Mouse (Mus musculus) liver, adult 2 months (tissue): Measurements from ENCODE around the gene Vmn1r39. TPM values are rescaled to one million over a fixed set of nuclear protein-coding genes. Genes with fewer than 3 reads are reported as not detected.
"Not testable (repeated sequence)": the region's sequence is repeated elsewhere in the genome, so short reads cannot be mapped to it uniquely, and the experiment has no call there.

ENCODE experiments used
- DNase-seq: peaks from one replicate; pipeline ENCODE4 v3.0.0-alpha.2; 2011; ENCODE audit warnings: low read depth, low spot score; ENCODE audit errors: extremely low read depth
- H3K27ac ChIP-seq: fragments of 200-500 bp; replicated peaks from 2 replicates; pipeline ENCODE4 v1.5.1; 2012; ENCODE audit warnings: low read depth, mild to moderate bottlenecking, control low read depth, inconsistent platforms, low read length; ENCODE audit not compliant: insufficient read depth
- H3K27me3 ChIP-seq: fragments of 200-500 bp; 2 replicates; pipeline ENCODE4 v1.6.1; 2012; ENCODE audit warnings: mild to moderate bottlenecking, moderate library complexity, low read length, inconsistent platforms; ENCODE audit not compliant: control insufficient read depth, insufficient read depth
- H3K36me3 ChIP-seq: fragments of 200-500 bp; 2 replicates; pipeline ENCODE4 v1.6.1; 2012; ENCODE audit warnings: low read length, inconsistent platforms; ENCODE audit not compliant: control insufficient read depth, insufficient read depth
- H3K4me1 ChIP-seq: fragments of 200-500 bp; 2 replicates; pipeline ENCODE4 v1.6.1; 2011; ENCODE audit warnings: low read length; ENCODE audit not compliant: control insufficient read depth, insufficient read depth
- H3K4me3 ChIP-seq: fragments of 200-500 bp; 2 replicates; pipeline ENCODE4 v1.5.1; 2011; ENCODE audit warnings: low read depth, mild to moderate bottlenecking, control low read depth, low read length, moderate library complexity; ENCODE audit not compliant: insufficient read depth
- H3K79me2 ChIP-seq: fragments of 200-500 bp; 2 replicates; pipeline ENCODE4 v1.6.1; 2012; ENCODE audit warnings: inconsistent platforms, mild to moderate bottlenecking, low read length, moderate library complexity; ENCODE audit not compliant: control insufficient read depth, insufficient read depth
- H3K9ac ChIP-seq: fragments of 200-500 bp; 2 replicates; pipeline ENCODE4 v1.6.1; 2012; ENCODE audit warnings: low read depth, mild to moderate bottlenecking, control low read depth, inconsistent platforms, low read length
- CTCF ChIP-seq: fragments of 200-500 bp; IDR thresholded peaks from 2 replicates; pipeline ENCODE4 v1.5.1; 2011; ENCODE audit warnings: low read depth, low read length, control low read depth
- POLR2A ChIP-seq: fragments of 200-500 bp; IDR thresholded peaks from 2 replicates; pipeline ENCODE4 v1.6.1; 2011; ENCODE audit warnings: low read length, control low read depth; ENCODE audit not compliant: insufficient read depth; ENCODE audit errors: extremely low read depth
- WGBS: fragments of 180-500 bp; shearing (Covaris S2); methylation state at CpG from one replicate; pipeline ENCODE4 v1.1.7; 2018; 5-methylcytosine and 5-hydroxymethylcytosine counted together
- polyA plus RNA-seq: library from polyadenylated mRNA; depleted of rRNA; stranded (reverse); fragments of >200 nt; gene quantifications from 2 replicates; pipeline ENCODE4 v1.2.3, GENCODE M21; 2012; rRNA removed
- total RNA-seq: library from RNA; depleted of rRNA; stranded (reverse); fragments of >200 nt; gene quantifications from 2 replicates; pipeline ENCODE4 v1.2.3, GENCODE M21; 2014; rRNA removed

Vmn1r39 gene
- total RNA-seq (not detected in 2 replicates), polyA plus RNA-seq (not detected in 2 replicates)

DNA sequence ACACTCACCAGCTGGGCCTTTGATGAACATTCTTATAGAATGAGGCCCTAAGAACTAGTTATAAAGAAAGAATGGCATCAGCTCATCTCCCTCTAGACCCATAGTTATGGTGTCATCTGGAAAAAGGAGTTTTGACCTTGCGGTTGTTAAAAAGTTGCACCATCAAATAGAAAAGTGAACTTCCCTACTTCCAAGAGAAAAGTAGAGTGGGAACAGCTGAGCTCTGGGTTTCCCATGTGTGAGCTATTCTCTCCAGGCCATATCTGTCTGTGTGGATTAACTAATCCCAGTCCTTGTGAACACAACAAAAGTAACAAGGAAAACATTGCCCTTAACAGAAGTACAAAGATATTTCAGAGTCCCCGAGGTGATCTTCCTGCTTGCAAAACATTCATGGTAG is at the start of gene Vmn1r39:
Gene Vmn1r39 (minus strand): TSS at position 101 of the 400 bp plus-strand sequence.
- Histone ChIP-seq H3K79me2 (no peaks in the 10 kb centered on the region), H3K36me3 (no peaks in the 10 kb centered on the region), H3K27ac (no peak within 1 kb of the TSS), H3K4me1 (no peaks in the 10 kb centered on the region), H3K4me3 (no peak within 1 kb of the TSS), H3K9ac (no peak within 1 kb of the TSS), H3K27me3 (no peaks in the 10 kb centered on the region)
- 87% methylated on average over 2 of the region's 2 CpGs for WGBS
- DNase-seq, result no peak
- TF ChIP-seq POLR2A, result no peak

DNA sequence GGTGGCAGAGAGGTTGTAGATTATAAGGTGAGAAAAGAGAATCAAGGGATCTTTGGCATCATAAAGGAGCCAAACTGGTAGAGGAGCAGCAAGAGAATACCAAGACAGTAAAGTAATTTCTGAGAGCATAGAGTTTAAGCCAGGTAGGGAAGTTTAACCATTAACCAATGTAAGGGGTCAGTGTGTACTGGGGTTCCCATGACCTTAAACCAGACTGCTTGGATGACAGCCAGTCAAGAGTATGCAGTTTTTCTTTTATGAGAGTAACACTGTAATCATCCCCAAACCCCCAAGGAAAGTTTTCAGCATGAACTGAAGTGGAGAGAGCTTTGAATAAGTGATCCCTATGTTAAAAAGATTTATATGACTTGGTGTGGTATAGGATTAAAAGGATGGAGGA is 49.0 kb upstream of the Vmn1r39 start:
- no peak overlapping the region for H3K9ac ChIP-seq
- peak; percentile 62 for DNase-seq
- no peaks in the 10 kb centered on the region for H3K36me3 ChIP-seq
- TF ChIP-seq CTCF, result no peak
- no peak for TF ChIP-seq POLR2A
- no peaks in the 10 kb centered on the region for H3K4me1 ChIP-seq
- no peak overlapping the region for H3K27ac ChIP-seq
- H3K79me2 ChIP-seq, result no peaks in the 10 kb centered on the region
- H3K27me3 ChIP-seq, result no peaks in the 10 kb centered on the region
- no peak overlapping the region for H3K4me3 ChIP-seq

DNA sequence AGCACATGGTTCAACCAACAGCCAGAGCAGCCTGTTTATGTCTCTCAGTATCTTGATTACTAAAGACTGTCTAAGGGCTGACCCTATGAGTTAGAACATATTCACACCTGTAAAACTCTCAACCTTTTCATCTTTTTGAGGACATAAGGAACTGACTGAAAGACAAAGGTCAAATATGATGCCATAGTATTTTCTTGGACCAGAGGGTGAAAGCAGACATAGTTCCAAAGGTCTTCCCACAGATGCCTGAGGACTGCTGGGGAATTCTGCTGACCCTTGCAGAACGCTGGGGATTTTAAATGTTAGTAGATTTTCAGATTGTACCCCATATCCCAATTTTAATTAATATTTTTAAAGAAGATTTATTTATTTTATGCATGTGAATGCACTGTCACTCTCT is 47.9 kb upstream of the Vmn1r39 start:
- no peaks in the 10 kb centered on the region for H3K79me2 ChIP-seq
- H3K27me3 ChIP-seq, result no peaks in the 10 kb centered on the region
- no peak for DNase-seq
- no peaks in the 10 kb centered on the region for H3K4me1 ChIP-seq
- no peak overlapping the region for H3K4me3 ChIP-seq
- H3K9ac ChIP-seq, result no peak overlapping the region
- H3K36me3 ChIP-seq, result no peaks in the 10 kb centered on the region
- no peak for TF ChIP-seq CTCF
- H3K27ac ChIP-seq, result no peak overlapping the region
- 88% methylated on average over 1 of the region's 1 CpGs for WGBS

DNA sequence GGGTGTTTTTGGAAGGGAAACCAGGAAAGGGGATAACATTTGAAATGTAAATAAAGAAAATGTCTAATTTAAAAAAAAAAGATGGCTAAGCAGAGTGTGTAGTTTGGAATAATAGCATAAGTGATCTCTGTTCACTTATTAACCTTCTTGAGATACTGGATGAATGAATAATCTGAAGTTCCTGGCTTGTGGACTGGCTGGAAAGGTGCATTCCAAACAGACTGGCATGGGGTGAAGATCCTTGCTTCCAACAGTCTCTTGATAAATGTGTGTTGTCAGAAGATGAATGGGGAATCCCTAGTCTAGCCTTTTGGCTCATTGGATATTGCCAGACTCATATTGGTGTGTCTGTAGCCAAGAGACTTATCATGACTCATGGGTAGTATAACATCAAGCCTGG is 45.8 kb upstream of the Vmn1r39 start:
- no peaks in the 10 kb centered on the region for H3K4me1 ChIP-seq
- no peak for DNase-seq
- no peaks in the 10 kb centered on the region for H3K79me2 ChIP-seq
- no peaks in the 10 kb centered on the region for H3K27me3 ChIP-seq
- H3K36me3 ChIP-seq, result no peaks in the 10 kb centered on the region
- no peak overlapping the region for H3K9ac ChIP-seq
- H3K4me3 ChIP-seq, result no peak overlapping the region
- TF ChIP-seq POLR2A (no peak), CTCF (no peak)
- no peak overlapping the region for H3K27ac ChIP-seq

DNA sequence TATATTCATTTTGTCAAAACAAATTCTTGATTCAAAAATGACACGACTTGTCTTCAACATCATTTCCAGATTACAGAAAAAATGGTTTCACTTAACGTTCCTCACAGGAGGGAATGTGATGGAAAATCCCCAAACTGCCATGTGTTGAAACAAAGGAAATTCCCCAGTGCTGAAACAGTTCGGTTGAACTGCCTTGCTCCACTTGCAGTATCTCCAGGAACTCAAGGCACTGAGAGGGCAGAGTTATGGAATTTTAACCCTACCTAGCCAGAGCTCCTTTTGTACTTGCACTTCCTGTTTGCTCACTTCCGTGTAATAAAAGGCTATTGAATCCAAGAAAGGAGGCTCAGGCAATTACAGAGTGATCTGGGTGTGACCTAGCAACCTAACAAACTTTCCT is 38.5 kb upstream of the Vmn1r39 start:
- no peak for DNase-seq
- Histone ChIP-seq H3K36me3 (no peaks in the 10 kb centered on the region), H3K4me1 (no peaks in the 10 kb centered on the region; the same call in 1 of the 2 replicates), H3K9ac (no peak overlapping the region), H3K27ac (no peak overlapping the region), H3K79me2 (no peaks in the 10 kb centered on the region), H3K27me3 (no peaks in the 10 kb centered on the region), H3K4me3 (no peak overlapping the region)
- no peak for TF ChIP-seq CTCF
- no peak for TF ChIP-seq POLR2A
- WGBS, result 41% methylated on average over 4 of the region's 4 CpGs

DNA sequence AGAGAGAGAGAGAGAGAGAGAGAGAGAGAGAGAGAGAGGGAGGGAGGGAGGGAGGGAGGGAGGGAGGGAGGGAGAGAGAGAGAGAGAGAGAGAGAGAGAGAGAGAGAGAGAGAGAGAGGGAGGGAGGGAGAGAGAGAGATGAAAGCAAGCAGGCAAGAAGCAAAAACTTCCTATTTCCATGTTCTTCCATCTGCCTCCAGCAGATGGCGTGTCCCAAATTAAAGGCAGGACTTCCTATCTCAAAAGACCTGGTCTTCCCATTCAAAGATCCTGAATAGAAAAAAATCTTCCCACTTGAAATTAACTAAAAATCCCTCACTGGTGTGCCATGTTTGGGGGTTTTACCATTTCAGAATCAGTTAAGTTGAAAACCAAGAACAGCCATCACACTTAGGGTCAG is 30.2 kb upstream of the Vmn1r39 start:
- not testable (repeated sequence) for H3K9ac ChIP-seq, H3K4me1 ChIP-seq, H3K79me2 ChIP-seq, H3K36me3 ChIP-seq, H3K4me3 ChIP-seq, H3K27ac ChIP-seq, H3K27me3 ChIP-seq
- DNase-seq, result peak; percentile 43
- 14% methylated on average over 1 of the region's 1 CpGs for WGBS
- TF ChIP-seq CTCF, result 0 out of 2 replicates have a peak, but pooled peaks have one; percentile 16

DNA sequence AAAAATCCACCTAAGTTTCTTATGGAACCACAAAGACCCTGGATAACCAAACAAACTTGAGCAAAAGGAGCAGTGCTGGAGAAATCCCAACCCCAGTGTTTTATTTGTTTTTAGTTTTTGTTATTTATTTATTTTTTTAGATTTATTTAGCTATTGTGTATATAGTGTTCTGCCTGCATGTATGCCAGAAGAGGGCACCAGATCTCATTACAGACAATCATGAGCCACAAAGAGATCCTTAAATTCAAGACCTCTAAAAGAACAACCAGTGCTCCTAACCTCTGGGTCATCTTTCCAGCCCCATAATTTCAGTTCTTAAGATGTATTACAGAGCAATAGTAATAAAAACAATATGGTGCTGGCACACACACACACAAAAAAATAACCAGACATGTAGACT is 26.5 kb upstream of the Vmn1r39 start:
- Histone ChIP-seq H3K27me3 (no peaks in the 10 kb centered on the region), H3K4me1 (no peaks in the 10 kb centered on the region), H3K9ac (no peak overlapping the region), H3K36me3 (no peaks in the 10 kb centered on the region), H3K27ac (no peak overlapping the region), H3K4me3 (no peak overlapping the region), H3K79me2 (no peaks in the 10 kb centered on the region)
- DNase-seq, result no peak
- TF ChIP-seq POLR2A (no peak), CTCF (no peak)
